Mouse (Mus musculus): ENCODE data around the gene Dusp21. TPM values are rescaled to one million over a fixed set of nuclear protein-coding genes. Genes with fewer than 3 reads are reported as not detected.
A peak's percentile ranks its signal among the peaks of the same experiment; 100 is the strongest.

The Dusp21 gene
- total RNA-seq (2014; fragmentation: Nextera tagmentation) = not detected in 2 replicates
- not detected in 2 replicates for total RNA-seq (2017)
- not detected in 2 replicates for polyA plus RNA-seq (2012)

DNA sequence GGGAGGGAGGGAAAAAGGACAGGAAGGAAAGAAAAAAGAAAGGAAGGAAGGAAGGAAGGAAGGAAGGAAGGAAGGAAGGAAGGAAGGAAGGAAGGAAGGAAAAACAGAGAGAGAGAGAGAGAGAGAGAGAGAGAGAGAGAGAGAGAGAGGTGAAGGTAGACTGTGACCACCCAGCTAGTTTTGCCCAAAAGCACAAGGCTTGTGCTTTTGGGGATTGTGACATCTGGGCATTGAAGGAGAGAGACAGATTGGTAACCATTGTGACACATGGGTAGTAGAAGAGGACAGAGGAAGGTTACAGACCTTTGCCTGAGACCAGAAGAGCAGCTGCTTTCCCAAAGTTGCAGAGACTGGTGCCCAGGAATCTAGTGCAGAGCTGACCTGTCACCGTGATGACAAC lies at the start of gene Dusp21:
Dusp21 (plus strand) TSS at position 301 of the 400 bp plus-strand sequence.
- H3K4me3 ChIP-seq (ENCODE audit: low read depth, low read length) = no peak within 1 kb of the TSS
- DNase-seq (ENCODE audit: low spot score) = no peak
- H3K27me3 ChIP-seq (ENCODE audit: insufficient read depth, low read length) = no peaks in the 10 kb centered on the region; the same call in 1 of the 2 replicates
- H3K4me1 ChIP-seq (ENCODE audit: insufficient read depth, low read depth, low read length) = no peaks in the 10 kb centered on the region
- no peaks in the 10 kb centered on the region for H3K9me3 ChIP-seq (replicated peaks)
- no peak for ATAC-seq (ENCODE audit: extremely low read depth, insufficient number of reproducible peaks, low FRiP score, poor library complexity, severe bottlenecking)
- TF ChIP-seq GATA2 (IDR thresholded peaks at IDR 0.05; ENCODE audit: borderline replicate concordance, low read depth, low read length) (no peak), GATA1 (IDR thresholded peaks at IDR 0.05; ENCODE audit: borderline replicate concordance, low read length) (no peak), TAL1 (conservative IDR thresholded peaks at IDR 0.05; ENCODE audit: low read depth, low read length) (no peak), POLR2AphosphoS5 (IDR thresholded peaks at IDR 0.05; ENCODE audit: insufficient replicate concordance, low read depth, low read length) (no peak), CTCF (IDR thresholded peaks at IDR 0.05; ENCODE audit: low read depth, low read length) (no peak)
- no peaks in the 10 kb centered on the region for H3K36me3 ChIP-seq (replicated peaks)

GRCm38 (mm10) chrX:18160734-18161442 lies 15.2 kb downstream of the Dusp21 start:
- Histone ChIP-seq H3K4me3 (ENCODE audit: low read depth, low read length) (no peak overlapping the region), H3K4me1 (ENCODE audit: insufficient read depth, low read depth, low read length) (no peaks in the 10 kb centered on the region), H3K36me3 (replicated peaks) (no peaks in the 10 kb centered on the region), H3K27me3 (ENCODE audit: insufficient read depth, low read length) (no peaks in the 10 kb centered on the region), H3K9me3 (replicated peaks) (no peaks in the 10 kb centered on the region)
- TF ChIP-seq POLR2AphosphoS5 (IDR thresholded peaks at IDR 0.05; ENCODE audit: insufficient replicate concordance, low read depth, low read length) (no peak), TAL1 (conservative IDR thresholded peaks at IDR 0.05; ENCODE audit: low read depth, low read length) (no peak), CTCF (IDR thresholded peaks at IDR 0.05; ENCODE audit: low read depth, low read length) (no peak), GATA1 (IDR thresholded peaks at IDR 0.05; ENCODE audit: borderline replicate concordance, low read length) (no peak), GATA2 (IDR thresholded peaks at IDR 0.05; ENCODE audit: borderline replicate concordance, low read depth, low read length) (no peak)
- DNase-seq (ENCODE audit: low spot score) = no peak
- no peak for ATAC-seq (ENCODE audit: extremely low read depth, insufficient number of reproducible peaks, low FRiP score, poor library complexity, severe bottlenecking)

DNA sequence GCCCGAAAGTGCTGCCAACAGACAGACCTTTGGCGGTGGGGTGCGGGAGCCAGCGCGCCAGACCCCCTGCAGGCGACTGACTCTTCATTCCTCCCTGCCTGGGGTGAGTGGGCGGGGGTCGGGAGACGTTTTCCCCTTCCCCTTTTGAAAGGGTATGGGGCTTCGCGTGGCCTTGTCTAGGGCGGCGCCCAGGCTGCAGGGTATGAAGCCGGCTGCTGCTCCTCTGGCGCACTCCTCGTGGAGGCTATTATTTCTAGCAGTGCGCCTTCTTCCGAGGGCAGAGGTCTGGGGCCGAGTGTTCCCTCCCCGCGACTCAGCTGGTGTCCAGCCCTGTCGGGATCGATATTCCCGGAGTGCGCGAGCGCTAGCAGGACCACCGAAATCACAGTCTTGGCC lies 16.1 kb downstream of the Dusp21 start:
- ATAC-seq (ENCODE audit: extremely low read depth, insufficient number of reproducible peaks, low FRiP score, poor library complexity, severe bottlenecking) (no peak), DNase-seq (ENCODE audit: low spot score) (no peak)
- Histone ChIP-seq H3K9me3 (replicated peaks) (no peaks in the 10 kb centered on the region), H3K4me3 (ENCODE audit: low read depth, low read length) (peak overlapping the region; percentile 81), H3K27me3 (ENCODE audit: insufficient read depth, low read length) (no peaks in the 10 kb centered on the region), H3K4me1 (ENCODE audit: insufficient read depth, low read depth, low read length) (no peaks in the 10 kb centered on the region), H3K36me3 (replicated peaks) (no peaks in the 10 kb centered on the region)
- TF ChIP-seq CTCF (IDR thresholded peaks at IDR 0.05; ENCODE audit: low read depth, low read length) (no peak), GATA1 (IDR thresholded peaks at IDR 0.05; ENCODE audit: borderline replicate concordance, low read length) (no peak), TAL1 (conservative IDR thresholded peaks at IDR 0.05; ENCODE audit: low read depth, low read length) (no peak), POLR2AphosphoS5 (IDR thresholded peaks at IDR 0.05; ENCODE audit: insufficient replicate concordance, low read depth, low read length) (no peak), GATA2 (IDR thresholded peaks at IDR 0.05; ENCODE audit: borderline replicate concordance, low read depth, low read length) (no peak)

- H3K36me3 ChIP-seq (replicated peaks) = no peaks in the 10 kb centered on the region
- H3K27me3 ChIP-seq (ENCODE audit: insufficient read depth, low read length) = no peaks in the 10 kb centered on the region
- no peaks in the 10 kb centered on the region for H3K9me3 ChIP-seq (replicated peaks)
- DNase-seq (ENCODE audit: low spot score) (peak; percentile 85), ATAC-seq (ENCODE audit: extremely low read depth, insufficient number of reproducible peaks, low FRiP score, poor library complexity, severe bottlenecking) (peak; percentile 96)
- peak within 1 kb of the TSS; percentile 81 for H3K4me3 ChIP-seq (ENCODE audit: low read depth, low read length)
- TF ChIP-seq CTCF (IDR thresholded peaks at IDR 0.05; ENCODE audit: low read depth, low read length) (no peak), POLR2AphosphoS5 (IDR thresholded peaks at IDR 0.05; ENCODE audit: insufficient replicate concordance, low read depth, low read length) (no peak)
- H3K4me1 ChIP-seq (ENCODE audit: insufficient read depth, low read depth, low read length) = no peaks in the 10 kb centered on the region
These were observed 16.7 kb downstream of the Dusp21 start, which contains the start of gene Kdm6a for GRCm38 (mm10) chrX:18162192-18162857. Kdm6a (plus strand) TSS chrX:18162575.

DNA sequence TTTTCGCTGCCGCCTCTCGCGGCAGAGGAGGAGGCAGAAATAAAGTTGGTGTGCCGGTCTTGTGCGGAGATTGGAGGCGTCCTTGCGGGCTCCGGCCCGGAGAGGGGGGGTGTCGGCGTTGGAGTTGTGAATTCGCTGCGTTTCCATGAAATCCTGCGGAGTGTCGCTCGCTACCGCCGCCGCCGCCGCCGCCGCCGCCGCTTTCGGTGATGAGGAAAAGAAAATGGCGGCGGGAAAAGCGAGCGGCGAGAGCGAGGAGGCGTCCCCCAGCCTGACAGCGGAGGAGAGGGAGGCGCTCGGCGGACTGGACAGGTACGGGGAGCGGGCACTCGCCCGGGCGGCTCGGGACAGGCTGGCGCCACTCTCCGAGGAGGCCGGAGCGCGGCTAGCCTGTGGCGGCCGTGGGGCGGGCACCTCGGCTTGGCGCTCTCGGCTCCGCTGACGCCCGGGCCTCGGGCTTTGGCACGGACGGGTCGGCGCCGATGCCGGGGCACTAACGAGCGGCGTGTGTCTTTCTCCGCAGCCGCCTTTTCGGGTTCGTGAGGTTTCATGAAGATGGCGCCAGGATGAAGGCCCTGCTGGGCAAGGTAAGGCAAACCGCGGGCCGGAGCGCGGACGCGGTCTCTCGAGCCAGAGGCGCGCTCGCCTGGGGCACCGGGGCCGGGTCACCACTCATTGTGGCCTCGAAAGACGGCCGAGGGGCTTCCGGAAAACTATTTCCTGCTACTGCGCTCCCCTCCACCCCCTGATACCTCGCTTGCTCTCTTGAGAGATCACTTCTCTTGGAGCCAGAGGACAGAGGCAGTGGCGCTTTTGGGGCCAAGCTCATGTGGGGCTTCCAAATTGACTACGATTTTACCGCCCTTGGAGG lies 17.4 kb downstream of the Dusp21 start:
- no peak for ATAC-seq (ENCODE audit: extremely low read depth, insufficient number of reproducible peaks, low FRiP score, poor library complexity, severe bottlenecking)
- DNase-seq (ENCODE audit: low spot score) = no peak
- TF ChIP-seq POLR2AphosphoS5 (IDR thresholded peaks at IDR 0.05; ENCODE audit: insufficient replicate concordance, low read depth, low read length) = no peak
- no peak for TF ChIP-seq TAL1 (conservative IDR thresholded peaks at IDR 0.05; ENCODE audit: low read depth, low read length)
- TF ChIP-seq GATA2 (IDR thresholded peaks at IDR 0.05; ENCODE audit: borderline replicate concordance, low read depth, low read length) = no peak
- TF ChIP-seq GATA1 (IDR thresholded peaks at IDR 0.05; ENCODE audit: borderline replicate concordance, low read length) = no peak
- TF ChIP-seq CTCF (IDR thresholded peaks at IDR 0.05; ENCODE audit: low read depth, low read length) = no peak
- Histone ChIP-seq H3K9me3 (replicated peaks) (no peaks in the 10 kb centered on the region), H3K36me3 (replicated peaks) (no peaks in the 10 kb centered on the region), H3K4me3 (ENCODE audit: low read depth, low read length) (peak overlapping the region; percentile 81), H3K27me3 (ENCODE audit: insufficient read depth, low read length) (no peaks in the 10 kb centered on the region), H3K4me1 (ENCODE audit: insufficient read depth, low read depth, low read length) (no peaks in the 10 kb centered on the region)

Measured in G1E (cell line).